Mouse (Mus musculus) C2C12 (cell line): Measurements from ENCODE around the gene Anxa3. TPM values are rescaled to one million over a fixed set of nuclear protein-coding genes. Genes with fewer than 3 reads are reported as not detected.
A peak's percentile ranks its signal among the peaks of the same experiment; 100 is the strongest.

Source experiments
- H3K27me3 ChIP-seq: one replicate; pipeline ENCODE4 v1.6.1; 2011; ENCODE audit not compliant: control insufficient read depth, insufficient read depth, insufficient read length
- H3K36me3 ChIP-seq: one replicate; pipeline ENCODE4 v1.6.1; 2011; ENCODE audit not compliant: control insufficient read depth, insufficient read depth
- H3K4me3 ChIP-seq: one replicate; pipeline ENCODE4 v1.5.1; 2011; ENCODE audit warnings: mild to moderate bottlenecking, control low read depth; ENCODE audit not compliant: poor library complexity, insufficient read depth, severe bottlenecking
- H3K79me2 ChIP-seq: one replicate; pipeline ENCODE4 v1.6.1; 2011; ENCODE audit not compliant: control insufficient read depth, insufficient read depth
- H3K79me3 ChIP-seq: one replicate; pipeline ENCODE4 v1.6.1; 2011; ENCODE audit warnings: low read depth, control low read depth
- H3ac ChIP-seq: one replicate; pipeline ENCODE3; 2011; ENCODE audit warnings: low read depth; ENCODE audit not compliant: control insufficient read depth, insufficient read length
- CEBPB ChIP-seq: IDR thresholded peaks from one replicate; pipeline ENCODE4 v1.6.1; 2011; ENCODE audit warnings: low read depth, mild to moderate bottlenecking, control low read depth, moderate library complexity
- CTCF ChIP-seq: IDR thresholded peaks from one replicate; pipeline ENCODE4 v1.5.1; 2011; ENCODE audit not compliant: control insufficient read depth, insufficient read depth, insufficient read length
- FOSL1 ChIP-seq: IDR thresholded peaks from one replicate; pipeline ENCODE4 v1.8.0; 2011; ENCODE audit warnings: mild to moderate bottlenecking, low read length; ENCODE audit not compliant: poor library complexity, insufficient read depth, severe bottlenecking
- MAX ChIP-seq: IDR thresholded peaks from one replicate; pipeline ENCODE4 v1.6.1; 2011; ENCODE audit warnings: mild to moderate bottlenecking, control low read depth
- MYOD1 ChIP-seq: IDR thresholded peaks from one replicate; pipeline ENCODE4 v1.6.1; 2011; ENCODE audit warnings: low read depth; ENCODE audit not compliant: control insufficient read depth, insufficient read length
- MYOG ChIP-seq: IDR thresholded peaks from one replicate; pipeline ENCODE4 v1.6.1; 2011; ENCODE audit not compliant: control insufficient read depth, insufficient read length; ENCODE audit errors: extremely low read depth
- USF1 ChIP-seq: IDR thresholded peaks from one replicate; pipeline ENCODE4 v1.6.1; 2011; ENCODE audit warnings: low read depth, mild to moderate bottlenecking, control low read depth, moderate library complexity
- polyA plus RNA-seq: library from polyadenylated mRNA; unstranded; fragments of >200 nt; fragmentation: generic; extraction: Trizol; gene quantifications from one replicate; pipeline ENCODE4 v1.2.1, GENCODE M21; 2012; ENCODE audit warnings: missing spikeins

The Anxa3 gene
- polyA plus RNA-seq, 1 experiment: 169 TPM

DNA sequence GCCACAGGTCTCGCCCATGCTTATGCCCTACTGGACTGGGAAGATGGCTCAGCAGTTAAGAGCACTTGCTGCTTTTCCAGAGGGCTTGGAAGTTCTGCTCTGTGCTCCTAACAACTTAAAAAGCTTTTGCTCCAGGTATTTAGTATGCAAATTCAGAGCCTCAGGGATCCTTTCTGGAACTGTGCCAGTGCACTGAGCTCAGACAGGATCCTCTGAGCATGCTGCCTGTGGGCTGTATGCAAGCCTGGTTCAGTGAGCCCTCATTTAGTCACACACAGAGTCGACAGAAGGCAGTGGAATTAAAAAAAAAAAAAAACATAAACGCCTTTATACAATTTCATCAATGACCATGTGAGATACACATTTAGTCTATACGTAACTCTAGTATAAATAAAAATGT, 17.5 kb downstream of the Anxa3 start:
- H3ac ChIP-seq: no peak overlapping the region
- H3K79me3 ChIP-seq: peaks cover 16% of the 10 kb centered on the region
- peaks cover 47% of the 10 kb centered on the region for H3K79me2 ChIP-seq
- no peak overlapping the region for H3K4me3 ChIP-seq
- H3K36me3 ChIP-seq: peaks cover 90% of the 10 kb centered on the region
- TF ChIP-seq USF1: no peak
- no peak for TF ChIP-seq MAX
- no peak for TF ChIP-seq MYOD1
- TF ChIP-seq CTCF: no peak
- H3K27me3 ChIP-seq: no peaks in the 10 kb centered on the region

DNA sequence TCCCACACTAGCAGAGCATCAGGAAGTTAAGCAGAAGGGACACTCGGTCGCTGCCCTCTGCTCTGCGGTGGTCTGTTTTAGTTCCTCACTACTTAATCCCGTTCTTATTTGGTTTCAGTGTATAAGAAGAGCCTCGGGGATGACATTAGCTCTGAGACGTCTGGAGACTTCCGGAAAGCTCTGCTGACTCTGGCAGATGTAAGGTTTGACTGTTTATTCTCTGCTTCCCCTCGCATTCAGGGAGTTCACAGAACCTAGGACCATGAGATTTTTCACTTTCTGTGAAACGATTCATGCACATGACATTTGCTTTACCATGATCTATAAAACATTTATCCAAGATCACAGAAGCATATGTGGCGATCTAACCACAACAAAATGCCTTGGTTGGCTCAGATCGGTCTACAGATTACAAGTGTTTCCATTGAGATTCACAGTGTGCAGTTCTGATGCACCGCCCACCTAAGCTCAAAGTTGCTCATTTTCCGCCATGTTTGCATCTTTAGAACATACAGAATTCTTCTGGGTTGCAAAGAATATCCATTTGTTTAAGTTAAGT, 31.7 kb downstream of the Anxa3 start:
- no peaks in the 10 kb centered on the region for H3K27me3 ChIP-seq

DNA sequence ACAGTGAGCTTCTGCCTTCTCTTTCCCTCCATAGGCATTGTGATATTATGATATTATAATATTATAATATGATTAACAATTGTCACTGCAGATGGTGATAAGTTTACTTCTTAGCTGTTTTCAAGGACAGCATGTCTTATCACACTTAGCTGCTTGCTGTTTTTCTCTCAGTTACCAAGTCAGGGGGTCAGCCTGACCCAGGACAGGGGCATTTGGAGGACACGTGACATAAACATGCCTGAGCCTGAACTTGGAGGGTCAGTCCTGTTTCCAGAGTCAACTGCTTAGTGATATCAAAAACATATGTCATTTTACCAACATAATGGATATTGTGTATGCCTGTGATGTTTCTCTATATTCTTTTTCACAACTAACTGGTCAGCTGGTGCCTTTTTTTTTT, 34.0 kb downstream of the Anxa3 start:
- Histone ChIP-seq H3K79me2 (no peaks in the 10 kb centered on the region), H3ac (no peak overlapping the region)

More for the DNA sequence above, 31.7 kb downstream of the Anxa3 start:
- H3K79me3 ChIP-seq: no peaks in the 10 kb centered on the region
- TF ChIP-seq MYOD1 (no peak), MYOG (no peak), USF1 (no peak), MAX (no peak), CTCF (no peak), CEBPB (no peak), FOSL1 (no peak)
- peaks cover 99% of the 10 kb centered on the region for H3K36me3 ChIP-seq
- H3K79me2 ChIP-seq: no peaks in the 10 kb centered on the region
- H3K4me3 ChIP-seq: no peak overlapping the region
- H3ac ChIP-seq: no peak overlapping the region

DNA sequence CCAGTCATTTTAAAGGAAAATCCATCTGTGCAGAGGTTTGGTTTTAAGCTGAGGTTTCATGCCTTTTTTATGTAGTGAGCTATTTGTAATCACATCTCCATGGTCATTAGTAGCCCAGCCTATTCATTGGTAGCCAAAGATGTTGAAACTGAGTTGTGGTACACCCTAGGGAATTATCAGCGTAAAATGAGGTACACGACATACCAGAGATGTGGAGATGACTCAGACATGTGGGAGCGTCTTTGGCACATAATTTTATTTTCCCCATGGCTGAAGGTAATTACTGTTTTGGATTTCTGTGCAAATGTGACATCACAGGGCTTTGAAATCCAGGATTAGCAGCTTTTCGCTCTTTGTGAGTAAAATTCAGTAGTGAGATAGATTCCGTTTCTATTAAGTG, 41.2 kb downstream of the Anxa3 start:
- H3K79me3 ChIP-seq: no peaks in the 10 kb centered on the region
- no peaks in the 10 kb centered on the region for H3K27me3 ChIP-seq
- TF ChIP-seq MYOD1 (no peak), CEBPB (peak; percentile 82), MAX (no peak), USF1 (no peak)
- H3K4me3 ChIP-seq: no peak overlapping the region
- H3ac ChIP-seq: no peak overlapping the region
- H3K36me3 ChIP-seq: peaks cover 89% of the 10 kb centered on the region
- no peaks in the 10 kb centered on the region for H3K79me2 ChIP-seq

More for the DNA sequence above, 34.0 kb downstream of the Anxa3 start:
- TF ChIP-seq CEBPB (no peak), CTCF (no peak), MYOG (no peak), MAX (no peak), MYOD1 (no peak), USF1 (no peak), FOSL1 (no peak)
- no peak overlapping the region for H3K4me3 ChIP-seq
- no peaks in the 10 kb centered on the region for H3K79me3 ChIP-seq
- peaks cover 99% of the 10 kb centered on the region for H3K36me3 ChIP-seq
- no peaks in the 10 kb centered on the region for H3K27me3 ChIP-seq

DNA sequence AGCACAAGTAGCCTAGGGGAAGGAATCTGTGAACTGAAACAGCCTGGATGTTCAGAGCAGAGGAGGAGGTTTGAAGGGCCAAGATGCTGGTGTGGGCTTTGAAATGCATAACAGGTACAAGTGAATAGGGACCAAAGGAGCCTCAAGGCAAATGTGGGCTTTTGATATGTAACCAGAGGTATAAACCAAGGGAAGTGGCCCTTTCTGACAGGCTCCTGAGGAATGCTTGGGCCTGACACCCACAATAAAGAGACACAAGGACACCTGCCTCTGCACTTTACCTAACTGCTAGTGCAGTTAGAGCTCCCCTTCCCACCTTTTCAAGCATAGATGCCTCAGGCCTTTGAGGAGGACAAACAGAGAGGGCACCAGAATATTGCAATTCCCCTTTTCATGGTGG, 54.8 kb downstream of the Anxa3 start:
- Histone ChIP-seq H3K79me3 (no peaks in the 10 kb centered on the region), H3K4me3 (no peak overlapping the region), H3K27me3 (no peaks in the 10 kb centered on the region), H3K36me3 (peaks cover 29% of the 10 kb centered on the region), H3ac (no peak overlapping the region), H3K79me2 (no peaks in the 10 kb centered on the region)
- TF ChIP-seq MAX (no peak), USF1 (no peak), FOSL1 (no peak), CEBPB (no peak), MYOG (no peak)

DNA sequence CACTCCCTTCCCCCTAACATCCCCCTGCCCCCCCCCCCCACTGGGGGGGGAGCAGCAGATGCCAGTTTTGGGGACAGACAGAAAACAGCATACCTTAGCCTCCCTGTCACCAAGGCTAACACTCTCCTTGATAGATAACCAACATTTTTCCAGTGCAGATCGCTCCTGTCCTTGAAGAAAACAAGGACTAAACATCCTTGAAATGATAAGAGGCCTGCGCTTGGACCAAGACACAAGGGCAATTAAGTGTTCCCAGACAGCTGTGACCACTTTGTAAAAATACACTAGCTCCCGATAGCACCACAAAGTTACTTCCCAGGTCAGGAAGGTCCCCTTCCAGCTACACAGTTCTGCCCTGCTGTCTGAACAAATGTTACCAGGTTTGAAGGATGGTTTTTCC, 55.2 kb downstream of the Anxa3 start:
- Histone ChIP-seq H3K79me2 (no peaks in the 10 kb centered on the region), H3K79me3 (no peaks in the 10 kb centered on the region), H3K27me3 (no peaks in the 10 kb centered on the region), H3K36me3 (peaks cover 27% of the 10 kb centered on the region), H3ac (no peak overlapping the region), H3K4me3 (no peak overlapping the region)
- no peak for TF ChIP-seq MYOG
- no peak for TF ChIP-seq MYOD1
- no peak for TF ChIP-seq MAX
- TF ChIP-seq USF1: no peak
- TF ChIP-seq CTCF: no peak
- TF ChIP-seq FOSL1: no peak
- no peak for TF ChIP-seq CEBPB
